Mouse (Mus musculus): Measurements from ENCODE around the gene 1700029I15Rik. TPM values are rescaled to one million over a fixed set of nuclear protein-coding genes. Genes with fewer than 3 reads are reported as not detected.

Gene 1700029I15Rik
- total and polyA plus RNA-seq, 3 experiments = 0.67 to 3.4 (median 3.0) TPM

- in situ Hi-C loops (cut with MboI; ENCODE audit: low pct_ligation_motif_present, low pct_unique_long_range_greater_than_20kb, low sequenced_read_pairs) (no loop called here), dilution Hi-C loops (cut with MboI; ENCODE audit: extremely low pct_ligation_motif_present, extremely low pct_unique_long_range_greater_than_20kb, low sequenced_read_pairs) (no loop called here)
- Histone ChIP-seq H3K4me2 (ENCODE audit: insufficient read depth, low read depth, poor library complexity, severe bottlenecking) (no peak overlapping the region), H3K9ac (ENCODE audit: insufficient read depth, low read depth) (no peak overlapping the region), H3K27me3 (replicated peaks) (no peaks in the 10 kb centered on the region), H3K36me3 (replicated peaks in 1 of 2; ENCODE audit: control insufficient read depth in 1 of 2, insufficient read depth in 1 of 2, low read length in 1 of 2) (peaks cover 27 to 50% of the 10 kb centered on the region in 2 experiments), H3K27ac (ENCODE audit: insufficient read depth, low read depth) (no peak overlapping the region), H3K4me1 (ENCODE audit: control insufficient read depth in 1 of 2, insufficient read depth in 2 of 2) (peaks cover 10 to 53% of the 10 kb centered on the region in 2 experiments), H3K79me2 (replicated peaks; ENCODE audit: control insufficient read depth, extremely low read depth, insufficient read depth, poor library complexity, severe bottlenecking) (no peaks in the 10 kb centered on the region), H3K4me3 (replicated peaks in 1 of 3; ENCODE audit: low read depth in 2 of 3, low read length in 2 of 3, poor library complexity in 1 of 3) (no peak overlapping the region), H3K9me3 (replicated peaks; ENCODE audit: low read length) (peaks cover 10% of the 10 kb centered on the region)
- TF ChIP-seq TCF12 (IDR thresholded peaks at IDR 0.05; ENCODE audit: low read depth, low read length) = no peak
- no peak for TF ChIP-seq POLR2AphosphoS2 (IDR thresholded peaks at IDR 0.05; ENCODE audit: low read depth, low read length)
- no peak for TF ChIP-seq SIN3A (IDR thresholded peaks at IDR 0.05; ENCODE audit: low read length)
- TF ChIP-seq TBP (conservative IDR thresholded peaks at IDR 0.05; ENCODE audit: low read depth, low read length) = no peak
- TF ChIP-seq HCFC1 (IDR thresholded peaks at IDR 0.05; ENCODE audit: low read depth, low read length) = no peak
- no peak for TF ChIP-seq MAFK (IDR thresholded peaks at IDR 0.05; ENCODE audit: insufficient replicate concordance, low read length)
- no peak for TF ChIP-seq EP300 (IDR thresholded peaks at IDR 0.05; ENCODE audit: low read length)
- TF ChIP-seq ZNF384 (IDR thresholded peaks at IDR 0.05; ENCODE audit: low read depth, low read length) = no peak
- no peak for TF ChIP-seq ETS1 (conservative IDR thresholded peaks at IDR 0.05; ENCODE audit: low read depth, low read length)
- TF ChIP-seq POLR2A (IDR thresholded peaks at IDR 0.05; ENCODE audit: low read depth, low read length) = no peak
- no peak for TF ChIP-seq SMC3 (IDR thresholded peaks at IDR 0.05; ENCODE audit: low read depth, low read length)
- TF ChIP-seq CTCF (conservative IDR thresholded peaks at IDR 0.05 in 1 of 2, IDR thresholded peaks at IDR 0.05 in 1 of 2; ENCODE audit: low read depth in 2 of 2, low read length in 2 of 2) = no peak
- TF ChIP-seq GABPA (IDR thresholded peaks at IDR 0.05; ENCODE audit: insufficient replicate concordance, low read depth, low read length) = no peak
- no peak for TF ChIP-seq ZMIZ1 (IDR thresholded peaks at IDR 0.05; ENCODE audit: low read depth, low read length)
- no peak for TF ChIP-seq IRF4 (IDR thresholded peaks at IDR 0.05; ENCODE audit: low read depth, low read length)
- TF ChIP-seq MEF2A (IDR thresholded peaks at IDR 0.05; ENCODE audit: borderline replicate concordance, low read depth, low read length) = no peak
- TF ChIP-seq MXI1 (IDR thresholded peaks at IDR 0.05; ENCODE audit: low read depth, low read length) = no peak
- DNase-seq (ENCODE audit: extremely low read depth) = no peak
These were observed 20.4 kb downstream of the 1700029I15Rik start for GRCm38 (mm10) chr2:92402591-92403326.

GRCm38 (mm10) chr2:92403776-92404319 is 21.5 kb downstream of the 1700029I15Rik start:
- no peak overlapping the region for H3K4me3 ChIP-seq (replicated peaks in 1 of 3; ENCODE audit: low read depth in 2 of 3, low read length in 2 of 3, poor library complexity in 1 of 3)
- dilution Hi-C loops (cut with MboI; ENCODE audit: extremely low pct_ligation_motif_present, extremely low pct_unique_long_range_greater_than_20kb, low sequenced_read_pairs) = no loop called here
- no peak for TF ChIP-seq MXI1 (IDR thresholded peaks at IDR 0.05; ENCODE audit: low read depth, low read length)
- no peak for TF ChIP-seq ELF1 (IDR thresholded peaks at IDR 0.05; ENCODE audit: low read depth, low read length)
- TF ChIP-seq GABPA (IDR thresholded peaks at IDR 0.05; ENCODE audit: insufficient replicate concordance, low read depth, low read length) = no peak
- no peak for TF ChIP-seq HCFC1 (IDR thresholded peaks at IDR 0.05; ENCODE audit: low read depth, low read length)
- TF ChIP-seq UBTF (IDR thresholded peaks at IDR 0.05; ENCODE audit: low read depth, low read length) = no peak
- no peak for TF ChIP-seq MAFK (IDR thresholded peaks at IDR 0.05; ENCODE audit: insufficient replicate concordance, low read length)
- TF ChIP-seq NELFE (IDR thresholded peaks at IDR 0.05; ENCODE audit: low read depth, low read length) = no peak
- TF ChIP-seq EP300 (IDR thresholded peaks at IDR 0.05; ENCODE audit: low read length) = no peak
- TF ChIP-seq SIN3A (IDR thresholded peaks at IDR 0.05; ENCODE audit: low read length) = no peak
- no peak for TF ChIP-seq POLR2AphosphoS2 (IDR thresholded peaks at IDR 0.05; ENCODE audit: low read depth, low read length)
- H3K9ac ChIP-seq (ENCODE audit: insufficient read depth, low read depth) = no peak overlapping the region
- in situ Hi-C loops (cut with MboI; ENCODE audit: low pct_ligation_motif_present, low pct_unique_long_range_greater_than_20kb, low sequenced_read_pairs) = no loop called here
- H3K79me2 ChIP-seq (replicated peaks; ENCODE audit: control insufficient read depth, extremely low read depth, insufficient read depth, poor library complexity, severe bottlenecking) = no peaks in the 10 kb centered on the region
- DNase-seq (ENCODE audit: extremely low read depth) = no peak
- H3K36me3 ChIP-seq (replicated peaks in 1 of 2; ENCODE audit: control insufficient read depth in 1 of 2, insufficient read depth in 1 of 2, low read length in 1 of 2) = peaks cover 38 to 60% of the 10 kb centered on the region in 2 experiments
- no peaks in the 10 kb centered on the region for H3K27me3 ChIP-seq (replicated peaks)
- H3K4me2 ChIP-seq (ENCODE audit: insufficient read depth, low read depth, poor library complexity, severe bottlenecking) = no peak overlapping the region
- peaks cover 10 to 53% of the 10 kb centered on the region in 2 experiments for H3K4me1 ChIP-seq (ENCODE audit: control insufficient read depth in 1 of 2, insufficient read depth in 2 of 2)
- H3K27ac ChIP-seq (ENCODE audit: insufficient read depth, low read depth) = no peak overlapping the region
- peaks cover 10% of the 10 kb centered on the region for H3K9me3 ChIP-seq (replicated peaks; ENCODE audit: low read length)
